Mouse (Mus musculus): ENCODE measurements at regions not wholly inside any gene's neighbourhood (a gene's known extent, or its start where the extent isn't known, plus 50 kb on each side); places are given as distances from the start of the nearest gene placed in this dataset.

GRCm38 (mm10) chr5:80326986-80327385, 693.0 kb upstream of the Adgrl3 start:
- no peak for DNase-seq (ENCODE audit: low spot score)

DNA sequence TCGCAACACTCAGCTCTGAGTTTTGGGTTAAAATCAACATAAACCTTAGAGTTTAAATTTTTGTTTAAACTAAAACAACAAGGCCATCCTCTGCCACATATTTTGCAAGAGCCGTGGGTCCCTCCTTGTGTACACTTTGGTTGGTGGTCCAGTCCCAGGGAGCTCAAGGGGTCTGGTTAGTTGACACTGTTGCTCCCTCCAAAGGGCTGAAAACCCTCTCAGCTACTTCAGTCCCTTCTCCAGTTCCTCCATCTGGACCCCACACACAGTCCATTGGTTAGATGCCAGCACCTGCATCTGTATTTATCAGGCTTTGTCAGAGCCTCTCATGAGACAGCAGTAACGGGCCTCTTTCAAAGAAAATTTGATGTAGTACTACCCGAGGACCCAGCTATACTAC, 674.8 kb upstream of the Adgrl3 start:
- DNase-seq (ENCODE audit: low spot score), result no peak

GRCm38 (mm10) chr5:80358271-80358670, 661.7 kb upstream of the Adgrl3 start:
- DNase-seq (ENCODE audit: low spot score), result no peak

- DNase-seq (ENCODE audit: low spot score), result peak; percentile 13
These were observed 626.3 kb upstream of the Adgrl3 start for GRCm38 (mm10) chr5:80393656-80394055.

GRCm38 (mm10) chr5:80402666-80403065, 617.3 kb upstream of the Adgrl3 start:
- DNase-seq (ENCODE audit: low spot score), result peak; percentile 70

- no peak for DNase-seq (ENCODE audit: low spot score)
These were observed 603.8 kb upstream of the Adgrl3 start for GRCm38 (mm10) chr5:80416116-80416515.
